Mouse (Mus musculus) mouse trophoblast stem cell (cell line): Measurements from ENCODE around the gene S100a11.

Experiments
- in situ Hi-C, 2 experiments: fragments of 300-500 bp; cut with MseI, MboI; formaldehyde crosslinking; loops; 2 replicates in 1 of 2; 3 replicates in 1 of 2; pipeline ENCODE4 v1.15.1; 2025

S100a11 gene

GRCm38 (mm10) chr3:93520330-93521193 is at the start of gene S100a11:
Gene S100a11, plus strand, starts transcription at chr3:93520488.
- in situ Hi-C loops, result no loop called here

DNA sequence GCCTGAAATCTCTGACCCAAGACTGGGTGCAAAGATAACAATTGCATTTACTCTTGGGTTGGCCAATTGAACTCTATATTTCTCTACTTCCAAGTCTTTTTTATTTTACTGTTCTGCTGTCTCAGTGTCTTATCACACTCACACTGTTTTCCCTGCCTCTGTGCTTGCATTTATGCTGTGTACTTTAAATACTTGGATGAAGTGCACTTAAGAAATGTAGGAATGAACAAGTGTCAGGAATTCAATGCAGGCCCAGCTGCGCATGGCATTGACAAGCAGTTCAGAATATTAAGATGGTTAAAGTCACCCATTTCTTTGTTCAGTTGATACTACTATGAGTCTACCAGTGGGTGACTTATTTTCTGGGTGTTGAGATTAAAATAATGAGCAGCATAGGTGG is 40.2 kb upstream of the S100a11 start:
- in situ Hi-C loops, result loop anchor here (25.0 kb wide), 1 partner anchor 343 kb away; the partner anchor contains the start of gene Crnn (in 2 of the 2)

DNA sequence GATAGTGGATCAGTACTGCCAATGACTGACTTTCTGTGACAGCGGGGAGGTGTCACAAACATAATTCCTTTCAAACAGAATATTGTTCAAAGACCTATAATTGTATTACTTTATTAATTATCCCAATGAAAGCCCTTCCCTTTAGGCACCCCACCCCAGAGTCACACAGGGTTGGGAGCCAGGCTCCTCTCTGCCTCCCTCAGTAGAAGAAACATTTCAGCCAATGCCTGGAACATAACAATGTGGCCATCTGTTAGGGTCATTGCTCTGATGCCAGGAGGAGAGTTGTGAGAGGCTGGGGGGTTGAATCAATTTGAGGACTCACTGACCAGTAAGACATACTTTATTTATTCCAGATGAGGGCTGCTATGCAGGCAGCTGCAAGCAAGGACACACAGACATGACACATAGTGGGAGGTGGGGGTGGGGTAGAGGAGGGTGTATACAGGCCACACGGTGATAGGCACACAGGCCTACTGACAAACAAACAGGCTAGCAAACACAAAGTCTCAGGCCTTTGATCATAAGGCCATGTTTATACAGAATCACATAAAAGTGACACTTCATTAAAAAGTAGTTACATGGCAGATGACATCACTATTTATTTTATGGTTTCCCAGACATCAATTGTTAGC is 38.2 kb upstream of the S100a11 start:
- in situ Hi-C loops, result loop anchor here (25.0 kb wide), 1 partner anchor 345 kb away; the partner anchor contains the start of gene Crnn (in 2 of the 2)

GRCm38 (mm10) chr3:93485611-93486010 is 34.7 kb upstream of the S100a11 start:
- in situ Hi-C loops, result loop anchor here (25.0 kb wide), 1 partner anchor 348 kb away; the partner anchor contains the start of gene Crnn (in 2 of the 2)

DNA sequence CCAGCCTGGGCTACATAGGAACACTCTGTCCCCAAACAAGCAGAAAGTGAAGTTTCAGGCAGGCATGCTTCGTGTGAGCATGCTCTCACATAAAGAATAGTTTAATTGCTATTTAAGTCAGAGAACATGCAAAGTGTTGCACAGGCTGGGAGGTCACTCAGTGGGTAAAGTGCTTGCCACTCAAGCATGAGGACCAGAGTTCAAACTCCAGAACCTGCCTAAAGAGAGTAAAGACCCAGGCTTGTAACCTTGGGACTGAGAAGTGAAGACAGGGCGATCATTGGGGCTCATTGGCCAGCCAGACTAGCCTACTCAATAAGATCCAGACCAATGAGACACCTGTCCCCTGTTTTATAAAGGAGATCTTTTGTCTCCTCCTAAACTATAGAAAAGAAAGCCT is 31.7 kb upstream of the S100a11 start:
- in situ Hi-C loops, result loop anchor here (25.0 kb wide), 1 partner anchor 351 kb away; the partner anchor contains the start of gene Crnn (in 2 of the 2)

DNA sequence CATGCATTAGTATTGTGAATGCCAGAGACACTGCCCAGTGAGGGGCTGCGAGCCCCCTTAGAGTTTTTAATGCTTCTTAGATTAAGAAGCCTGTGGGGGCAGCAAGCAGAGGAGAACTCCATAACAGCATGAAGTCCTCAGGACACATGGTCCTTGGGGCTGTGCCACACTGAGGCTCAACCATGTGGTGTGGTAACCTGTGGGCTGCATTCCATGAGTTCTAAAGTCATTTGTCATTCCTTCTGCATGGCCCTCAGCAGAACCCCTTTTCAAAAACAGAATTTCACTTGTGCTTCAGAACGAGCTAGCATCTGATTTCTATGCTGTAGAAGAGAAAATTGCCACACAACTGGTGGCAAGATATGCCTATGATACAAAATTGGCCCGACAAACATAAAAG is 28.1 kb upstream of the S100a11 start:
- in situ Hi-C loops, result loop anchor here (5.0 to 25.0 kb wide), 2 partner anchors 130 to 355 kb away; partner anchors contain the start of gene Crnn (in 2 of the 2)

GRCm38 (mm10) chr3:93493992-93494391 is 26.3 kb upstream of the S100a11 start:
- in situ Hi-C loops, result loop anchor here (5.0 to 25.0 kb wide), 2 partner anchors 132 to 357 kb away; partner anchors contain the start of gene Crnn (in 2 of the 2)

DNA sequence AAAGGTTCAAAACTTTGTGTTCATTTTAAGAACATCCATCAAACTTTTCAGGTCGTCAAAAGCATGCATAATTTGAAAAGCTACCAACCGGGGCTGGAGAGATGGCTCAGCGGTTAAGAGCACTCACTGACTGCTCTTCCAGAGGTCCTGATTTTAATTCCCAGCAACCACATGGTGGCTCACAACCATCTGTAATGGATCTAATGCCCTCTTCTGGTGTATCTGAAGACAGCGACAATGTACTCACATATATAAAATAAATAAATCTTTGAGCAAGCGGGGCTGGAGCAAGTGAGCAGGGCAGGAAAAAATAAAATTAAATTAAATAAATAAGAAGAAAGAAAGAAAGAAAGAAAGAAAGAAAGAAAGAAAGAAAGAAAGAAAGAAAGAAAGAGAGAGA is 25.5 kb upstream of the S100a11 start:
- in situ Hi-C loops, result loop anchor here (5.0 to 25.0 kb wide), 2 partner anchors 132 to 357 kb away; partner anchors contain the start of gene Crnn (in 2 of the 2)

DNA sequence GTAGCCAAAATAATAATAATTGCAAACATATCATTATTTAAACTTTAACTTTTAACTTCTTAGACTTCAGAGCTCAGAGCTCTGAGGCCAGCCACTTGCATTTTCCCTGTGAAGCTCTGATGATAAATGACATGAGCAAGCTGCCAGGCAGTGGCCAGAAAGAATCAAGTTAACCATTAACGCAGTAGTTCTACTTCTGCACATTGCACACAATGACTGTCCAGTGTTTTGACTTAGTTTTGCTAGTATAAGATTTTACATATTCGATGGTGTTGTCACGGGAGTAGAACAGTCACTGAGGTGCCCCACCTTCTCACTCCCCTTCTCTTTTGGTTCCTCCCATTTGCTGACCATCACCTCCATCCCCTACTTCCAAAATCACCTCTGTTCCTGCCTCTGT is 23.2 kb upstream of the S100a11 start:
- in situ Hi-C loops, result loop anchor here (25.0 kb wide), 1 partner anchor 360 kb away; the partner anchor contains the start of gene Crnn (in 2 of the 2)

DNA sequence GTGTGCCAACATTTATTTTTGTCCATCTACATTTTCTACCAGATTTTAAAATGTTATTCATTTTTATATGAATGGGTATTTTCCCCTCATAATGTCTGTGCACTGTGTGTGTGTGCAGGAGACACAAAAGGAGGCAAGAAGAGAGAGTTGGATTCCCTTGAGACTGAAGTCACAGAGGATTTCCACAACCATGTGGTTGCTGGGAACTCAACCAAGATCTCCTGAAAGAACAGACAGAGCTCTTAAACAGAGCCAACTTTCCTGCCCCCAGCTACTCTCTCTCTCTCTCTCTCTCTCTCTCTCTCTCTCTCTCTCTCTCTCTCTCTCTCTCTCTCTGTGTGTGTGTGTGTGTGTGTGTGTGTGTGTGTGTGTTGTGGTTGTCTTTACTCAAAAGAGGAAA is 21.2 kb upstream of the S100a11 start:
- in situ Hi-C loops, result loop anchor here (25.0 kb wide), 1 partner anchor 362 kb away; the partner anchor contains the start of gene Crnn (in 2 of the 2)

DNA sequence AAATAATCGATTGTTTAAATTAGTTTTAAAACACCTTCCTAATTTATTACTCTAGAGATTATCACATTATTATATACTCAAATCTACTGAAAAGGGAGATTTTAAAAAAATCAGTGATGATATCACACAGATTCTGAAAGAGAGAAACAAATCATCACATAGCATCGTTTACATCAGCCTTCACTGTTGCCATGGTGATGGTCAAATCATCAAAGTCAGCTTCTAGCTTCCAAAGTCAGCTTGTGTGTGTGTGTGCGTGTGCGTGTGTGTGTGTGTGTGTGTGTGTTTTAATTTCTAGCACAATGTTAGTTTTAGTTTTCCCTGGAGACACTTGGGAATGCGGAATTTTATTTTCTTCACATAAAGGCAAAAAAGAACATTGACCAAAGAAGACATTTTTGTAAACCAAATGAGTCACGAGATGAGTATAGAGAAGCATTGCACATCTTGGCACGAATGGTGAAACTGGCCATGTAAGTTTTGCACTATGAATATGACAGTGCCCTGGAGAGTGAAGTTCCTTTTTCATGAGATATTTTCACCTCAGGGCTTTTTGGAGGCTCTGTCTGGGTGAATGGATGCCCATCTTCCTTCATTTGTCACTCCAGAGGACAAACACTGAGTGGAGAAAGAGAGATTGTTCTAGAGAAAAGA is 15.6 kb upstream of the S100a11 start:
- in situ Hi-C loops, result no loop called here

- in situ Hi-C loops, result no loop called here
Observed at GRCm38 (mm10) chr3:93505960-93506863, 14.1 kb upstream of the S100a11 start.

- in situ Hi-C loops, result no loop called here
Observed at GRCm38 (mm10) chr3:93506881-93507325, 13.4 kb upstream of the S100a11 start.

- in situ Hi-C loops, result no loop called here
Observed at GRCm38 (mm10) chr3:93509301-93509700, 11.0 kb upstream of the S100a11 start.

DNA sequence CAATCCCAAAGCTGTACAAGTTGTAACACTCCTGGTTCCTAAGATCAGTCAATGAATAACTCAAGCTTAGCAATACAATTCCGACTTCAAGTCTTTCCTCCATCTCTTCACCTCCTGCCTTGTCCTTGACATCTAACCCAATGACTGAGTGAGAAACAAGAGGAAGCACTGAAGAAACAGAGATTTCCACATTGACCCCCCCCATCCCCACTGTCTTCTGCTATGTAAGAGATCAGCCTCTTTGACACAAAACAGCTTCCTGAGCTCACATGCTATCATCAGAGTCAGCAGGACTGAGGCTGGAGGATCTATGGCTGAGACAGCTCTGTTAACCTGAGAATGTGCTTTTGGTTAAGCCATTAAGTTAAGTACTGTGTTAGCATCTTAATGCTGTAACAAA is 9.3 kb upstream of the S100a11 start:
- in situ Hi-C loops, result no loop called here

- in situ Hi-C loops, result no loop called here
Observed at GRCm38 (mm10) chr3:93511801-93512200, 8.5 kb upstream of the S100a11 start.

GRCm38 (mm10) chr3:93512386-93513101 is 7.7 kb upstream of the S100a11 start:
- in situ Hi-C loops, result no loop called here

- in situ Hi-C loops, result no loop called here
Observed at GRCm38 (mm10) chr3:93514628-93515027, 5.7 kb upstream of the S100a11 start.

- in situ Hi-C loops, result no loop called here
Observed at GRCm38 (mm10) chr3:93517343-93517742, 2.9 kb upstream of the S100a11 start.

DNA sequence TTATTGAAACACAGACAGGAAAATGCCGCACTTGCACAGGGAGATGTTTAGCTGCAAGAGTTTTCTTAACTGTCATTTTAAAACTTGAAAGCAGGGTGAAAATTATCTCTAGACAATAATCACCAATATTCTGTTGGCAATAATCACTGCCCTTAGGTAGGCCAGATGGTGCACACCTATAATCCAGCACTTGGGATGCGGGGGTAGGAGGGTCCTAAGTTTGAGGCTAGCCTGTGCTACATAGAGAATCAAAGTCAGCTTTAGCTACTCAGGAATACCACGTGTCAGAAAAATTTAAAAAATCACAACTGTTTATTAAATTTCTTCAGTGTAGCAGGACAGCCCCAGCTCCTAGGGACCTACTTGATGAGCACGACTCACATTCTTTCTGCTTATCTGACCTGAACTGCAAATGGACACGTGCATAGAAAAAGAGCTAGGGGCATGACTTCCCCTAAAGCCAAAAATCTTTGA is 395 bp upstream of the S100a11 start:
- in situ Hi-C loops, result no loop called here
